Mouse (Mus musculus): Measurements from ENCODE around the gene Ifnab.

Ifnab gene

GRCm38 (mm10) chr4:88691259-88691658, at the start of gene Ifnab:
Gene Ifnab, minus strand, starts transcription at chr4:88691359.
- DNase-seq (ENCODE audit: low read depth, low spot score) = no peak

GRCm38 (mm10) chr4:88739036-88739435, 47.9 kb upstream of the Ifnab start:
- no peak for DNase-seq (ENCODE audit: low read depth, low spot score)

DNA sequence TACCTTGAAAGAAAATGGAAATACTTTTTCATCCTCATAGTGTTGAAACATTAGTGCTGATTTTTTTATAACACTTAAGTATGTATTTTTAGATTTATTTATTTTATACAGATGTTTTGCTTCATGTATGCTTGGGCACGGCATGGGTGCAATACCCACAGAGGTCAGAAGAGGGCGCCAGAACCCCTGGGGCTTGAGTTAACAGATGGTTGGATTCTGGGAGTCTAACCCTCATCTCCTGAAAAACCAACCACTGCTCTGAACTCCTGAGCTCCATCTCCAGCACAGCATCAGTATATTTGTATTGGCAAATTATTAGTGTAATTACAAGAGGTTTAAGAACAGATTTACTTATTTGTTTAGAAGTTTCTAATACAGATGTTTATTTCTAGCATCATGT, 47.3 kb upstream of the Ifnab start:
- peak; percentile 61 for DNase-seq (ENCODE audit: low read depth, low spot score)

DNA sequence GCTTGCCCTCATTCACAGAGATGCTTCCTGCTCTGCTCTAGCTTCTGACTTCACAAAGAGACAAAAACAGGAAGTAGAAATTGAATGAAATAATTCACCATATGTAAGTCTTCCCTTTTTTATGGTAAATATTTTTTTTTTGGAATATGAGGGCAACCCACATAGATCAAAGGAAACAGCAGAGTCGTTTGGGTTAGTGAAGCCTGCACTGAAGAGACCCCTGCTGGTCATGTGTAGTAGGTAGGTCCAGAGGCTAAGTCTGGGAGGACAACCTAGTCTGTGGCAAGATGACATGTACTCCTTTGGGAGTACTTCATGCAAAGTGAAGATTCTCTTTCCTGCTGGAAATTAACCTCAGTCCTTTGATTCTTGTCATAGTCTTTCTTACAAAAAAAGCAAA, 36.2 kb upstream of the Ifnab start:
- DNase-seq (ENCODE audit: low read depth, low spot score) = no peak

GRCm38 (mm10) chr4:88726727-88727126, 35.6 kb upstream of the Ifnab start:
- DNase-seq (ENCODE audit: low read depth, low spot score) = no peak

DNA sequence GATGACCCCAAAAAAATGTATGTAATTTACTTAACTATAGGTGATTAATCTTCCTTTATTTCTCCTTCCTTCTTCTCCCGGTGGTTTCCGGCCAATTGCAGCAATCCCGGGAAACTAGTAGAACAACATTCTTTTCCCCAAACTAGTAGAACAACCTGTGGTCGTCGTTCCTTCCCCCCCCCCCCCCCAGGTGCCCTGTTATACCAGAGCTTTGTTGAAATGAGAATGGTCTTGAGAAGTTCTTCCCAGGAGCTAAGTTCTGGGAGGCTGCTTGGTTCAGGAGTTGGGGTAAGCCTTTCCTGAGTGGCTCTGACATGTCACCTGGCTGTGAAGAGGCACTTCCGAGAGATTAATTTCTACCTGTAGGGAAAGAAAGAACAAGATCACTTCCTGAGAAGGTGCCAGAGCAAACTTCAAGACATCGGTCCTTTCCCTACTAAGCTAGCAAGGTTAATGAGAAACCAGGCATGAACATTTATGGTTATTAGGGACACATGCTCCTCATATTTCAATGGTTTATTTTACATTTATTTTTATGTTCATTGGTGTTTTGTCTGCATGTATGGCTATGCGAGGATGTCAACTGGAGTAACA, 32.4 kb upstream of the Ifnab start:
- DNase-seq (ENCODE audit: low read depth, low spot score) = no peak

DNA sequence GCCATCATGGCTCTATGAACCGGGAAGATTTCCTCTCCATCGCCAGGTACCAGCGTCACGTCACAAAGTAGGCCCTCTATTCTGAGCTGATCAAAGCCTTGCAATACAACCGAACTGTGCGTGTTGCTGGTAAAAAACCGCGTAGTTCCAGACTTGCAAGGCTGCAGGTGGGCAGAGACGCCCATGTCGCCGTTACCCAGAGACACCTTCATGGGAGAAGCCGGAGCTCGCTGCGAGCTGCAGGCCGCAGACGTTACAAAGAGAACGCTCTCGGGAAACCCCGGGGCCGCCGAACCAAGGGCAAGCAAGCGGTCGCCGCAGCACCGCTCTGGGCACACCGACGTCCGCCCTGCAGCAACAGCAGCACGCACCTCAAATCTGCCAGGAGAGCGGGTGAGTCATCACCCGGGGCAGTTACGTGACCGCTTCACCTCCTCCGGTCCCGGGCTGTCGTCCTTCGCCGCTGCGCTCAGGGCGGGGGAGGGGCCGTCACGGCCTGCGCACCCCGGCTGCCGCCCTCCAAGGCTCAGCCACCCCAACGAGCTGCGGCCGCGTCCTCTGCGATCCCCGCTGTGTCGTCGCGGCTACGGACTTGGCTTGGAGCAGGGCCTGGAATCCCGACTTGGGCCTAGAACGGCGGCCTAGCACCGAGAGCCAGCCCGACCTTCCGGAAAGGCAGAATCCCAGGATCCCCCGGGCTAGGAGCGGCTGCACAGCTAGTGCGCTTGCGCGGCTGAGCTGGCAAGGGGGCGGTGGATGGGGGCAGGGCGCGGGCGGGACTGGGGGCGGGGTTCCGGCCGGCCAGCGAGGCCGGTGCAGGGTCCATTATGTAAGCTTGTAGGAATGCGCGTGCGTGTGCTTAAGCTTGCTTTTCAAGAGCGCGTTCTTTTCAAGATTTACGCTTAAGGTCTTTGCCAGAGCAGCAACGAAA, 30.9 kb upstream of the Ifnab start, which contains the start of the genes Gm26566 and Klhl9:
TSS of gene Gm26566 (plus strand) at position 15 of the 931 bp plus-strand sequence.
TSS of gene Klhl9 (minus strand) at position 675 of the 931 bp plus-strand sequence.
- peak; percentile 91 for DNase-seq (ENCODE audit: low read depth, low spot score)

DNA sequence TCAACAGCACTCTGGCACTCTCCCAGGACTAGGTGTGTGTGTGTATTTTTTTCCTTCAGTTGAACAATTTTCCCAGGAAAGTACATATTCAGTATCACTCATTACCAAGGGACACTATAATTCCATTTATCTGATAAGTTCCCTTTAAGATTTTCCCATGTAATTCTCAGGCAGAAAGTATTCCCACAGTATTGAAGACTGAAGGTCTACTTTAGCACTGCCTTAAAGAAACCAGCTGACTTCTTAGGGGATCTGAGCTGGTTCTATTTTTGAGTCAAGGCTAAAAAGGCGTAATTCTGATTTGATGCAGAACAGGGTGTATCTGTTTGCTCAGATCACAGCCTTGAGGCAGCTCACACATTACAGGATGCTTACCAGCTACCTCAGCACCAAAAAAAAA, 27.6 kb upstream of the Ifnab start:
- no peak for DNase-seq (ENCODE audit: low read depth, low spot score)

GRCm38 (mm10) chr4:88715059-88715458, 23.9 kb upstream of the Ifnab start:
- DNase-seq (ENCODE audit: low read depth, low spot score) = no peak

DNA sequence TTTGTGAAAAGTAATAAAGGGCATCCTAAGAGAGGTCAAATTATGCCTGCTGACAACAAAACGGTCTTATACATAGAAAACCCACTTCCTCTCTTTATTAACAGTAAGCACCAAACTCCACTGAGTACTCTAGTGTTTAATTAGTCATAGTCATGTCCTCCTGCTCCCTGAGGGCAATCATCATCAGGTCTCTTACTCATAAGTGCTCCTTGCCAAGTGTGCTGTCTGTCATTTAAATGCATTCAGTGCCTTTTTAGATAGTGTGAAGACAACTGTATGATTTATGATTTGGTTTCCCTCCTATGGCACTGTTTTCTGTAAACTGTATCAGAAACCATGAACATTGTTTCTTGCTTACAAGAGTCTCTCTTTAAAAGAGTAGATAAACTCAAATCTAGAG, 23.1 kb upstream of the Ifnab start:
- no peak for DNase-seq (ENCODE audit: low read depth, low spot score)

DNA sequence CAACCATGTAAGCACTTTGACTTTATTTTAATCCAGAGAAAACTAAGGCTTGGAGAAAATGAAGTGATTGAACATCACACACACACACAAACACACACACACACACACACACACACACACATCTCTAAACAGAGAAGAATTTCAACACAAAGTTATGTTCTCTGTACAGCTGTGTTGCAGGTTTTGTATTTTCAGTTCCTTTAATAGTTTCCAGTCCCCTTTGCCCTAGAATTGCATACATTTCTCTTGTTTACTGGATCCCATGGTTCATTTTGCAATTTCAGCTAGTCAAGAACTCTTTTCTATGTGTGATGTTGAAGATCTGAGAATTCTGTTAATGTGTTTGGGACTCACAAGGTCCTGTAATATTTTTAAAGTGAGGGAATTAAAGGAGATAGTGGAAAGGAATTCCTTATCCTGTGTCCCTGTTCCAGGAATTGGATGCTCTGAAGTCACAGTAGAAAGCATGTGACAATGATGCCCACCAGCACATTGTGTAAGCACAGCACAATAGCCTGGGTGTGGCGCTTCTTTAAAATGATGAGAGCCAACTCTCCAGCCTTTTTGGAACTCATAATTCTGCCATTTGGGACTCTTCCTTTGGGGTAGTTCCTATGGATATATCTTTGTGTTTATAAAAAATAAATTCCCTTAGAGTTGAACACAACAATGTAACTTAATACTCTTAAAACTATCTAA, 16.1 kb upstream of the Ifnab start:
- DNase-seq (ENCODE audit: low read depth, low spot score) = no peak

- DNase-seq (ENCODE audit: low read depth, low spot score) = no peak
These were observed 14.8 kb upstream of the Ifnab start for GRCm38 (mm10) chr4:88705924-88706323.

DNA sequence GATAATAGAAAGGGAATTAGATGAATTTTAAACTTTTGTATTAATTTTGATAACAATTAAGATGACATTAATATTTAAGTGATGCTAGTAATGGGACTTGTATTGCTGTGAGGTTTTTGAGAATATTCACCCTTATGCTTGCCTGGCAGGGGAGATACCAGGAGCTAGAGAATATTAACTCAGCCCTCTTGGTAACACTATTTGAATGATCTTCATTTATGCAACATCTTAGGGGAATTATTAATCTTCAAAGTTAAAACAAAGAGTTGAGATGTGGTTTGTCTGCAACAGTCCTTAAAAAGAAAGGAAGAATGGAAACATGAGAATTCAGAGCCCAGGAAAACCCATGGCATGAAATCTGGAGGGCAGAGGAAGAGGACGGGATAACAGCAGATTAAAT, 8.1 kb upstream of the Ifnab start:
- DNase-seq (ENCODE audit: low read depth, low spot score) = no peak

- no peak for DNase-seq (ENCODE audit: low read depth, low spot score)
These were observed 7.6 kb upstream of the Ifnab start for GRCm38 (mm10) chr4:88698781-88699180.

- DNase-seq (ENCODE audit: low read depth, low spot score) = no peak
These were observed 6.6 kb upstream of the Ifnab start for GRCm38 (mm10) chr4:88697753-88698152.

GRCm38 (mm10) chr4:88697108-88697507, 5.9 kb upstream of the Ifnab start:
- DNase-seq (ENCODE audit: low read depth, low spot score) = no peak

DNA sequence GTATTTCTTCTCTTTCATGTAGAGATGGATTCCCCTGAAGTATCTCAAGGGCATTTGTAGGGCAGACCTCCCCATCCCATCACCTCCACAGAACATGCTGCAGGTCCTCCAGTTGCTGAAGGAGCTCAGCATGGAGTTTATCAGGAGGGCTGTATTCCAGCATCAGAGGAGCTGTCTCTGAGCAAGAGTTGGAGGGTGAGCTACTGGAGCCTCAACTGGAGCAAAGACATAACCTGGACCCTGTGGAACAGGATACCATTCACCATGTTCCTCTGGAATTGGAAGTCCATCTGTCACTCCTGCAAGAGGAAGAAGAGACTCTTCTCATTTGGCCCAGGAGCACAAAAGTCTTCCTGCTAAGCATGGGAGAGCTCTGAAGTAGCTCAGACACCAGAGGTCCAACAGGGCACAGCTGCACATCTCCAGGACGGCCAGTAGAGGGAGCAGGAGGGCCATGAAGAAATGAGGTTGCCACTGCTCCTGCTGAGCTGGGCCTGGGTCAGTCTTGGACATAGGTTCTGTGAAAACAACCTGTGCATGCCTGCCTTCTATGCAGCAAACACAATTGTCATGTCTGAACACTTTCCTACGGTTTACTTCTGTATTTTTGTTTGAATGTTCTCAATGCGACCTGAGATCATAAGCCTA, 5.2 kb upstream of the Ifnab start:
- peak; percentile 63 for DNase-seq (ENCODE audit: low read depth, low spot score)

GRCm38 (mm10) chr4:88693392-88693791, 2.2 kb upstream of the Ifnab start:
- DNase-seq (ENCODE audit: low read depth, low spot score) = no peak

- no peak for DNase-seq (ENCODE audit: low read depth, low spot score)
These were observed 1.4 kb upstream of the Ifnab start for GRCm38 (mm10) chr4:88692537-88692936.

- DNase-seq (ENCODE audit: low read depth, low spot score) = no peak
These were observed 7.3 kb downstream of the Ifnab start, which contains the start of gene Ifna2 for GRCm38 (mm10) chr4:88683812-88684211. Gene Ifna2, minus strand, starts transcription at chr4:88683912.

- DNase-seq (ENCODE audit: low read depth, low spot score) = no peak
These were observed 9.8 kb downstream of the Ifnab start for GRCm38 (mm10) chr4:88681353-88681752.

DNA sequence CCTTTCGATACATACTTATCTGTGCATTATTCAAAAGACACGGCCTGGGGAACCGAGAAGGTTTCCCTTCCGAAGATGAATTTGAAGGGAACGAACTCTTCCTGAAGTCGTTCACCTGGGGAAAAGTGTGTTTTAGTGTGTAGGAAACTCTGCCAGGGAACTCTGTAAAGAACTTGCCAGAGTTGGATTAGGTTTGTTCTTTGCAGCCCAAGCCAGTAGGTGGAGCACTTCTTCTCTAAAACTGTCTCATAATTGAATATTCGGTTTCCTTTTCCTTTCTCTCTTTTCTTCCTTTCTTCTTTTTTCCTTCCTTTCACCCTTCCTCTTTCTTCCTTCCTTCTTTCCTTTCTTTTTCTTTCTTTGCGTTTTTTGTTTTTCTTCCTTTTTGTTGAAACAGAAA, 10.8 kb downstream of the Ifnab start:
- no peak for DNase-seq (ENCODE audit: low read depth, low spot score)

Data from ES-CJ7 (cell line).